Mouse (Mus musculus) lung, postnatal 0 days (tissue): ENCODE measurements around the gene Ccdc153.

Source experiments
- CTCF ChIP-seq: IDR thresholded peaks from 2 replicates; pipeline ENCODE4 v1.5.1; 2016; ENCODE audit warnings: antibody characterized with exemption, mild to moderate bottlenecking
- EP300 ChIP-seq: IDR thresholded peaks from 2 replicates; pipeline ENCODE4 v1.6.1; 2016; ENCODE audit warnings: antibody characterized with exemption, mild to moderate bottlenecking, control low read depth

- TF ChIP-seq EP300 (no peak), CTCF (no peak)
Observed at GRCm38 (mm10) chr9:44192312-44192711, 48.2 kb upstream of the Ccdc153 start.
